Mouse (Mus musculus) lung, postnatal 0 days (tissue): ENCODE data around the gene Irf9.

Experiments
- CTCF ChIP-seq: IDR thresholded peaks from 2 replicates; pipeline ENCODE4 v1.5.1; 2016; ENCODE audit warnings: antibody characterized with exemption, mild to moderate bottlenecking
- EP300 ChIP-seq: IDR thresholded peaks from 2 replicates; pipeline ENCODE4 v1.6.1; 2016; ENCODE audit warnings: antibody characterized with exemption, mild to moderate bottlenecking, control low read depth

GRCm38 (mm10) chr14:55640816-55641215, 37.4 kb downstream of the Irf9 start:
- TF ChIP-seq CTCF, result no peak
- TF ChIP-seq EP300, result no peak
